Mouse (Mus musculus): Measurements from ENCODE around the gene Ces2g. TPM values are rescaled to one million over a fixed set of nuclear protein-coding genes. Genes with fewer than 3 reads are reported as not detected.

Gene Ces2g
- polyA plus RNA-seq (2016; fragmentation: Nextera tagmentation; extraction: Ambion mirVana): not detected in 2 replicates

GRCm38 (mm10) chr8:104961537-104961961 lies at the start of gene Ces2g:
Ces2g (plus strand) TSS chr8:104961718.
- no peaks in the 10 kb centered on the region for H3K4me1 ChIP-seq
- no peak for DNase-seq (ENCODE audit: extremely low spot score, low spot score)
- H3K27ac ChIP-seq: no peak within 1 kb of the TSS
- WGBS: 77% methylated on average over 5 of the region's 5 CpGs
- H3K27me3 ChIP-seq (ENCODE audit: poor library complexity, severe bottlenecking): no peaks in the 10 kb centered on the region
- no peaks in the 10 kb centered on the region for H3K9me3 ChIP-seq
- no peaks in the 10 kb centered on the region for H3K36me3 ChIP-seq (replicated peaks)
- H3K4me3 ChIP-seq: no peak within 1 kb of the TSS

- WGBS: 77% methylated on average over 5 of the region's 5 CpGs
- Histone ChIP-seq H3K36me3 (replicated peaks) (no peaks in the 10 kb centered on the region), H3K27ac (no peak within 1 kb of the TSS), H3K27me3 (ENCODE audit: poor library complexity, severe bottlenecking) (no peaks in the 10 kb centered on the region), H3K4me3 (no peak within 1 kb of the TSS), H3K9me3 (no peaks in the 10 kb centered on the region), H3K4me1 (no peaks in the 10 kb centered on the region)
- no peak for DNase-seq (ENCODE audit: extremely low spot score, low spot score)
Observed at GRCm38 (mm10) chr8:104925972-104926596, 35.4 kb upstream of the Ces2g start, which contains the start of gene Ces2e. Ces2e (plus strand) TSS chr8:104926260.

GRCm38 (mm10) chr8:104927301-104927700 lies 34.2 kb upstream of the Ces2g start:
- no peak overlapping the region for H3K4me3 ChIP-seq
- H3K4me1 ChIP-seq: no peaks in the 10 kb centered on the region
- no peaks in the 10 kb centered on the region for H3K27me3 ChIP-seq (ENCODE audit: poor library complexity, severe bottlenecking)
- no peak for DNase-seq (ENCODE audit: extremely low spot score, low spot score)
- WGBS: 90% methylated on average over 3 of the region's 3 CpGs
- no peaks in the 10 kb centered on the region for H3K9me3 ChIP-seq
- no peak overlapping the region for H3K27ac ChIP-seq
- H3K36me3 ChIP-seq (replicated peaks): no peaks in the 10 kb centered on the region

GRCm38 (mm10) chr8:104944665-104945064 lies 16.9 kb upstream of the Ces2g start:
- Histone ChIP-seq H3K27me3 (ENCODE audit: poor library complexity, severe bottlenecking) (no peaks in the 10 kb centered on the region), H3K4me1 (0 out of 2 replicates have a peak, but pooled peaks cover 5% of the 10 kb centered on the region), H3K9me3 (no peaks in the 10 kb centered on the region), H3K4me3 (no peak overlapping the region), H3K27ac (no peak overlapping the region), H3K36me3 (replicated peaks) (no peaks in the 10 kb centered on the region)
- 81% methylated on average over 2 of the region's 2 CpGs for WGBS
- DNase-seq (ENCODE audit: extremely low spot score, low spot score): no peak

- Histone ChIP-seq H3K4me1 (0 out of 2 replicates have a peak, but pooled peaks cover 5% of the 10 kb centered on the region), H3K36me3 (replicated peaks) (no peaks in the 10 kb centered on the region), H3K4me3 (no peak within 1 kb of the TSS), H3K9me3 (no peaks in the 10 kb centered on the region), H3K27me3 (ENCODE audit: poor library complexity, severe bottlenecking) (no peaks in the 10 kb centered on the region), H3K27ac (no peak within 1 kb of the TSS)
- no peak for DNase-seq (ENCODE audit: extremely low spot score, low spot score)
- 85% methylated on average over 4 of the region's 4 CpGs for WGBS
Observed at GRCm38 (mm10) chr8:104947056-104947455, 14.5 kb upstream of the Ces2g start, which contains the start of gene Ces2f. Ces2f (plus strand) TSS chr8:104947356.

GRCm38 (mm10) chr8:104949031-104949430 lies 12.5 kb upstream of the Ces2g start:
- 90% methylated on average over 5 of the region's 5 CpGs for WGBS
- H3K4me1 ChIP-seq: 0 out of 2 replicates have a peak, but pooled peaks cover 5% of the 10 kb centered on the region
- no peaks in the 10 kb centered on the region for H3K9me3 ChIP-seq
- H3K27ac ChIP-seq: no peak overlapping the region
- no peak for DNase-seq (ENCODE audit: extremely low spot score, low spot score)
- no peaks in the 10 kb centered on the region for H3K27me3 ChIP-seq (ENCODE audit: poor library complexity, severe bottlenecking)
- H3K36me3 ChIP-seq (replicated peaks): no peaks in the 10 kb centered on the region
- H3K4me3 ChIP-seq: no peak overlapping the region

- Histone ChIP-seq H3K36me3 (replicated peaks) (no peaks in the 10 kb centered on the region), H3K4me1 (no peaks in the 10 kb centered on the region), H3K4me3 (no peak overlapping the region), H3K9me3 (no peaks in the 10 kb centered on the region), H3K27ac (no peak overlapping the region), H3K27me3 (ENCODE audit: poor library complexity, severe bottlenecking) (no peaks in the 10 kb centered on the region)
- no peak for DNase-seq (ENCODE audit: extremely low spot score, low spot score)
- WGBS: 80% methylated on average over 8 of the region's 8 CpGs
Observed at GRCm38 (mm10) chr8:104962229-104962901, 847 bp downstream of the Ces2g start.

GRCm38 (mm10) chr8:104963375-104963894 lies 1.9 kb downstream of the Ces2g start:
- 86% methylated on average over 4 of the region's 4 CpGs for WGBS
- no peaks in the 10 kb centered on the region for H3K4me1 ChIP-seq

GRCm38 (mm10) chr8:104984126-104984525 lies 22.6 kb downstream of the Ces2g start:
- H3K27ac ChIP-seq: no peak overlapping the region
- no peak overlapping the region for H3K4me3 ChIP-seq
- 90% methylated on average over 5 of the region's 5 CpGs for WGBS
- no peak for DNase-seq (ENCODE audit: extremely low spot score, low spot score)
- H3K4me1 ChIP-seq: no peaks in the 10 kb centered on the region
- peaks cover 15% of the 10 kb centered on the region; the same call in 1 of the 2 replicates for H3K9me3 ChIP-seq
- no peaks in the 10 kb centered on the region for H3K27me3 ChIP-seq (ENCODE audit: poor library complexity, severe bottlenecking)
- H3K36me3 ChIP-seq (replicated peaks): no peaks in the 10 kb centered on the region

More at GRCm38 (mm10) chr8:104963375-104963894, 1.9 kb downstream of the Ces2g start:
- no peaks in the 10 kb centered on the region for H3K27me3 ChIP-seq (ENCODE audit: poor library complexity, severe bottlenecking)
- DNase-seq (ENCODE audit: extremely low spot score, low spot score): no peak
- H3K36me3 ChIP-seq (replicated peaks): no peaks in the 10 kb centered on the region
- no peak overlapping the region for H3K27ac ChIP-seq
- H3K9me3 ChIP-seq: no peaks in the 10 kb centered on the region
- H3K4me3 ChIP-seq: no peak overlapping the region

- Histone ChIP-seq H3K4me1 (no peaks in the 10 kb centered on the region), H3K36me3 (replicated peaks) (no peaks in the 10 kb centered on the region), H3K9me3 (peaks cover 8% of the 10 kb centered on the region; the same call in 1 of the 2 replicates), H3K27me3 (ENCODE audit: poor library complexity, severe bottlenecking) (no peaks in the 10 kb centered on the region), H3K4me3 (no peak overlapping the region), H3K27ac (no peak overlapping the region)
- DNase-seq (ENCODE audit: extremely low spot score, low spot score): no peak
- 86% methylated on average over 2 of the region's 2 CpGs for WGBS
Observed at GRCm38 (mm10) chr8:104984942-104985341, 23.4 kb downstream of the Ces2g start.

GRCm38 (mm10) chr8:104998191-104998590 lies 36.7 kb downstream of the Ces2g start:
- H3K4me1 ChIP-seq: no peaks in the 10 kb centered on the region
- H3K27me3 ChIP-seq (ENCODE audit: poor library complexity, severe bottlenecking): no peaks in the 10 kb centered on the region
- no peak for DNase-seq (ENCODE audit: extremely low spot score, low spot score)
- no peak overlapping the region for H3K27ac ChIP-seq
- no peak overlapping the region for H3K4me3 ChIP-seq
- peaks cover 6% of the 10 kb centered on the region; the same call in 1 of the 2 replicates for H3K9me3 ChIP-seq
- 84% methylated on average over 6 of the region's 6 CpGs for WGBS
- H3K36me3 ChIP-seq (replicated peaks): no peaks in the 10 kb centered on the region

- H3K4me3 ChIP-seq: no peak overlapping the region
- 88% methylated on average over 6 of the region's 6 CpGs for WGBS
- no peak for DNase-seq (ENCODE audit: extremely low spot score, low spot score)
- H3K36me3 ChIP-seq (replicated peaks): no peaks in the 10 kb centered on the region
- no peaks in the 10 kb centered on the region for H3K27me3 ChIP-seq (ENCODE audit: poor library complexity, severe bottlenecking)
- no peaks in the 10 kb centered on the region for H3K4me1 ChIP-seq
- H3K27ac ChIP-seq: no peak overlapping the region
- peaks cover 6% of the 10 kb centered on the region; the same call in 1 of the 2 replicates for H3K9me3 ChIP-seq
Observed at GRCm38 (mm10) chr8:104999183-104999582, 37.7 kb downstream of the Ces2g start.

GRCm38 (mm10) chr8:105000586-105000985 lies 39.1 kb downstream of the Ces2g start, which contains the start of gene Ces2h:
Ces2h (plus strand) TSS chr8:105000853.
- DNase-seq (ENCODE audit: extremely low spot score, low spot score): no peak
- WGBS: 84% methylated on average over 7 of the region's 7 CpGs
- no peaks in the 10 kb centered on the region for H3K36me3 ChIP-seq (replicated peaks)
- H3K9me3 ChIP-seq: peaks cover 6% of the 10 kb centered on the region; the same call in 1 of the 2 replicates
- no peaks in the 10 kb centered on the region for H3K4me1 ChIP-seq
- H3K27me3 ChIP-seq (ENCODE audit: poor library complexity, severe bottlenecking): no peaks in the 10 kb centered on the region
- H3K4me3 ChIP-seq: no peak within 1 kb of the TSS
- H3K27ac ChIP-seq: no peak within 1 kb of the TSS
